Mouse (Mus musculus) embryonic fibroblast, embryonic 13.5 days (primary cell): Measurements from ENCODE around the gene Pank4.

Experiments used
- CTCF ChIP-seq: IDR thresholded peaks from 2 replicates; pipeline ENCODE4 v1.5.1; 2011; ENCODE audit warnings: mild to moderate bottlenecking, control low read depth, low read length, moderate library complexity, borderline replicate concordance; ENCODE audit not compliant: insufficient read depth
- POLR2A ChIP-seq: IDR thresholded peaks from 2 replicates; pipeline ENCODE4 v1.6.1; 2011; ENCODE audit warnings: low read depth, mild to moderate bottlenecking, control low read depth, low read length, moderate library complexity

DNA sequence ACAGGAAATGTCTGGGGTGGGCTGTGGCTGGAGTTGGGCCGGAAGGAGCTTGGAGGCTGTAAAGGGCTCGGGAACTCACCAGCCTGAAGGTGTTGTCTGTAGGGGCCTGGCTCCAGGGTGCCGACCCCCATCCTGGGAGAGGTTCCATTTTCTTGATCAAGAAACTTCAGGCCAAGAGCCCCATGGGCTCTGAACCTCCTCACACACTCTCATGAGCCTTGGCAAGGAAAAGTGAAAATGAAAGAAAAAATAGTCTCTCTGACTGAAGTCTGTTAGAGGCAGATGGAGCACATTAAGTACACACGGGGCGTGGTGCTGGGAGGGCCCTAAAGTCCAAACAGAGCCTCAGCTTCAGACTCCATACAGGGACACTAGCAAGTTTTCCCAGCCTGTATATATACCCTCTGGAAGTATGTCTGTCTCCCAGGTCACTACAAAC lies 36.0 kb upstream of the Pank4 start:
- TF ChIP-seq CTCF (no peak), POLR2A (no peak)
